Mouse (Mus musculus) embryonic facial prominence, embryonic 11.5 days (tissue): ENCODE measurements at regions not wholly inside any gene's neighbourhood (a gene's known extent, or its start where the extent isn't known, plus 50 kb on each side); places are given as distances from the start of the nearest gene placed in this dataset.
A peak's percentile ranks its signal among the peaks of the same experiment; 100 is the strongest.

Source experiments
- ATAC-seq: fragments of 200-750 bp; cut with Nextera tagmentation; replicated peaks from 2 replicates; pipeline ENCODE4 v1.8.0; 2017; ENCODE audit warnings: low read depth; ENCODE audit not compliant: insufficient number of reproducible peaks, low FRiP score, low TSS enrichment
- DNase-seq: peaks from one replicate; pipeline ENCODE4 v3.0.0-alpha.2; 2015; ENCODE audit warnings: low spot score
- H3K27ac ChIP-seq: fragments of 300-500 bp; sonication (generic); replicated peaks from 2 replicates; pipeline ENCODE4 v1.5.1; 2014; ENCODE audit warnings: mild to moderate bottlenecking, low read depth, low read length, control low read depth
- H3K27me3 ChIP-seq: fragments of 300-500 bp; sonication (generic); 2 replicates; pipeline ENCODE4 v1.6.1; 2014; ENCODE audit warnings: mild to moderate bottlenecking, low read length, moderate library complexity, mixed read lengths; ENCODE audit not compliant: control insufficient read depth, insufficient read depth
- H3K36me3 ChIP-seq: fragments of 300-500 bp; sonication (generic); replicated peaks from 2 replicates; pipeline ENCODE4 v1.6.1; 2014; ENCODE audit warnings: low read depth, mild to moderate bottlenecking, low read length, moderate library complexity, mixed read lengths; ENCODE audit not compliant: control insufficient read depth, insufficient read depth
- H3K4me1 ChIP-seq: fragments of 300-500 bp; sonication (generic); 2 replicates; pipeline ENCODE4 v1.6.1; 2014; ENCODE audit warnings: low read length, mixed read lengths; ENCODE audit not compliant: control insufficient read depth, insufficient read depth
- H3K4me2 ChIP-seq: fragments of 300-500 bp; sonication (generic); 2 replicates; pipeline ENCODE4 v1.6.1; 2014; ENCODE audit warnings: low read depth, mild to moderate bottlenecking, control low read depth, low read length, moderate library complexity
- H3K4me3 ChIP-seq: fragments of 300-500 bp; sonication (generic); 2 replicates; pipeline ENCODE4 v1.5.1; 2014; ENCODE audit warnings: low read depth, low read length, control low read depth
- H3K9ac ChIP-seq: fragments of 300-500 bp; sonication (generic); replicated peaks from 2 replicates; pipeline ENCODE4 v1.6.1; 2014; ENCODE audit warnings: mild to moderate bottlenecking, control low read depth, low read length
- H3K9me3 ChIP-seq: fragments of 300-500 bp; sonication (generic); replicated peaks from 2 replicates; pipeline ENCODE4 v1.6.1; 2016; ENCODE audit warnings: mild to moderate bottlenecking, low read length, inconsistent platforms, mixed read lengths; ENCODE audit not compliant: control insufficient read depth
- WGBS: fragments of 180-500 bp; shearing (Covaris S2); extraction: QIAGEN DNeasy Blood & Tissue Kit; methylation state at CpG from one replicate; pipeline ENCODE4 v1.1.7; 2014; 5-methylcytosine and 5-hydroxymethylcytosine counted together

GRCm38 (mm10) chr16:84391756-84392155 is 123.2 kb upstream of the A730009L09Rik start:
- ATAC-seq (no peak), DNase-seq (peak; percentile 43)
- Histone ChIP-seq H3K4me3 (no peak overlapping the region), H3K27me3 (no peaks in the 10 kb centered on the region), H3K27ac (no peak overlapping the region), H3K4me1 (no peaks in the 10 kb centered on the region), H3K9ac (no peak overlapping the region), H3K36me3 (no peaks in the 10 kb centered on the region), H3K9me3 (no peaks in the 10 kb centered on the region), H3K4me2 (no peak overlapping the region)
- WGBS: 40% methylated on average over 9 of the region's 9 CpGs

GRCm38 (mm10) chr16:84394895-84395294 is 120.0 kb upstream of the A730009L09Rik start:
- Histone ChIP-seq H3K27ac (no peak overlapping the region), H3K9me3 (no peaks in the 10 kb centered on the region), H3K4me2 (no peak overlapping the region), H3K9ac (no peak overlapping the region), H3K4me3 (no peak overlapping the region), H3K36me3 (no peaks in the 10 kb centered on the region), H3K27me3 (no peaks in the 10 kb centered on the region), H3K4me1 (no peaks in the 10 kb centered on the region)
- no peak for DNase-seq
- no peak for ATAC-seq
- 96% methylated on average over 3 of the region's 3 CpGs for WGBS

GRCm38 (mm10) chr16:84421650-84422049 is 93.3 kb upstream of the A730009L09Rik start:
- Histone ChIP-seq H3K27ac (no peak overlapping the region), H3K4me2 (no peak overlapping the region), H3K4me1 (no peaks in the 10 kb centered on the region), H3K4me3 (no peak overlapping the region), H3K36me3 (no peaks in the 10 kb centered on the region), H3K27me3 (no peaks in the 10 kb centered on the region), H3K9ac (no peak overlapping the region), H3K9me3 (no peaks in the 10 kb centered on the region)
- 86% methylated on average over 2 of the region's 2 CpGs for WGBS
- DNase-seq (no peak), ATAC-seq (no peak)

- no peaks in the 10 kb centered on the region for H3K4me1 ChIP-seq
- 82% methylated on average over 7 of the region's 7 CpGs for WGBS
- DNase-seq (no peak), ATAC-seq (no peak)
- no peaks in the 10 kb centered on the region for H3K27me3 ChIP-seq
- H3K9ac ChIP-seq: no peak overlapping the region
- H3K36me3 ChIP-seq: no peaks in the 10 kb centered on the region
- no peak overlapping the region for H3K4me2 ChIP-seq
- no peak overlapping the region for H3K27ac ChIP-seq
- no peak overlapping the region for H3K4me3 ChIP-seq
- no peaks in the 10 kb centered on the region for H3K9me3 ChIP-seq
These were observed 87.9 kb upstream of the A730009L09Rik start for GRCm38 (mm10) chr16:84426990-84427540.

- no peaks in the 10 kb centered on the region for H3K4me1 ChIP-seq
- H3K27me3 ChIP-seq: no peaks in the 10 kb centered on the region
- no peak overlapping the region for H3K4me3 ChIP-seq
- 44% methylated on average over 2 of the region's 2 CpGs for WGBS
- ATAC-seq (no peak), DNase-seq (peak; percentile 15)
- no peak overlapping the region for H3K9ac ChIP-seq
- no peaks in the 10 kb centered on the region for H3K36me3 ChIP-seq
- no peak overlapping the region for H3K4me2 ChIP-seq
- no peak overlapping the region for H3K27ac ChIP-seq
- H3K9me3 ChIP-seq: no peaks in the 10 kb centered on the region
These were observed 58.3 kb upstream of the A730009L09Rik start for GRCm38 (mm10) chr16:84456596-84456995.

- ATAC-seq (no peak), DNase-seq (no peak)
- WGBS: 6% methylated on average over 1 of the region's 1 CpGs
- Histone ChIP-seq H3K4me1 (no peaks in the 10 kb centered on the region), H3K27me3 (no peaks in the 10 kb centered on the region), H3K36me3 (no peaks in the 10 kb centered on the region), H3K4me2 (no peak overlapping the region), H3K9me3 (no peaks in the 10 kb centered on the region), H3K27ac (no peak overlapping the region), H3K4me3 (no peak overlapping the region), H3K9ac (no peak overlapping the region)
These were observed 52.8 kb upstream of the A730009L09Rik start for GRCm38 (mm10) chr16:84462150-84462549.
